ENCODE assay signal across 34 mouse cellular contexts in the genomic region with DNA sequence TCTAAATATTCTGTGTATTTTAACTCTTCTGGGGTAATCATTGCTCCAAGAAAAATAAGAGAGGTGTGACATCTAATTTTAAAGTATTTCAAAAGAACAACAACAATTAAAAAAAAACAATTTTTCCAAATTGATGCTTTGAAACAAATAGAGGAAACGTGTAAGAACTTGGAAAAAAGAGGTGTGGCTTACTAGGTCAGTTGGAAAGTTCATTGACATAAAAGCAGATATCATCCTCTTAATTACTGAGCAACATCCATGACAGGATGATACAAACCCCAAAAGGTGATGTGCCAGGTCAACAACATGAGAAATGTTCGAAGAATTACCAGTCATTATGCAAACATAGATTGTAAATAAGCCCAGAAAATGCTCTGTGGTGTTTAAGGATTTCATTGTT. TPM values are rescaled to one million over a fixed set of nuclear protein-coding genes. Genes with fewer than 3 reads are reported as not detected.
"Had no signal": no experiment of that assay in that cellular context is flagged by ENCODE, and none has a peak within 500 bp of the region (broad histone marks: within the 10 kb centered on the region; RNA-seq: fewer than 3 reads in every experiment).

TSS of gene Gm16485 (plus strand) at position 301 of the 400 bp plus-strand sequence.

- H3K27me3 ChIP-seq: forebrain, embryonic 15.5 days; heart, embryonic 13.5 days; heart, embryonic 15.5 days; hindbrain, embryonic 13.5 days; hindbrain, embryonic 15.5 days; kidney, embryonic 15.5 days; limb, embryonic 13.5 days; limb, embryonic 15.5 days; liver, embryonic 13.5 days; liver, embryonic 15.5 days had no signal

- DNase-seq: forebrain, postnatal 0 days; gastrocnemius, postnatal 14 days; gastrocnemius, postnatal 36 days; heart, adult 11 months; heart, adult 2 months; heart, postnatal 14 days; heart, postnatal 36 days; kidney, adult 11 months; kidney, adult 2 months; kidney, adult 9 months; kidney, postnatal 14 days; kidney, postnatal 36 days; layer of hippocampus, adult 9-11 months; layer of hippocampus, postnatal 36 days; liver, embryonic 13.5 days; lung, adult 18-20 months had no signal

- H3K4me2 ChIP-seq: forebrain, embryonic 15.5 days; heart, embryonic 11.5 days; heart, embryonic 13.5 days; heart, embryonic 15.5 days; hindbrain, embryonic 13.5 days; hindbrain, embryonic 15.5 days; kidney, embryonic 15.5 days; limb, embryonic 13.5 days; limb, embryonic 15.5 days; liver, embryonic 13.5 days; liver, embryonic 15.5 days had no signal

- H3K4me3 ChIP-seq: forebrain, embryonic 15.5 days; heart, adult 2 months; heart, embryonic 13.5 days; heart, embryonic 15.5 days; hindbrain, embryonic 13.5 days; hindbrain, embryonic 15.5 days; kidney, embryonic 15.5 days; limb, embryonic 13.5 days; limb, embryonic 15.5 days; liver, embryonic 13.5 days; liver, embryonic 15.5 days had no signal

- ATAC-seq: forebrain, embryonic 15.5 days; forebrain, postnatal 0 days; hindbrain, postnatal 0 days; intestine, embryonic 16.5 days had no signal

- H3K36me3 ChIP-seq: forebrain, embryonic 15.5 days; heart, embryonic 13.5 days; heart, embryonic 15.5 days; hindbrain, embryonic 13.5 days; hindbrain, embryonic 15.5 days; kidney, embryonic 15.5 days; limb, embryonic 13.5 days; limb, embryonic 15.5 days; liver, embryonic 13.5 days; liver, embryonic 15.5 days had no signal

- H3K4me1 ChIP-seq: forebrain, embryonic 15.5 days; heart, embryonic 13.5 days; heart, embryonic 15.5 days; hindbrain, embryonic 13.5 days; hindbrain, embryonic 15.5 days; kidney, embryonic 15.5 days; limb, embryonic 13.5 days; limb, embryonic 15.5 days; liver, embryonic 13.5 days; liver, embryonic 15.5 days had no signal

- H3K27ac ChIP-seq: forebrain, embryonic 15.5 days; heart, adult 2 months; heart, embryonic 13.5 days; heart, embryonic 15.5 days; hindbrain, embryonic 13.5 days; hindbrain, embryonic 15.5 days; hindbrain, postnatal 0 days; kidney, embryonic 15.5 days; kidney, postnatal 0 days; limb, embryonic 13.5 days; limb, embryonic 15.5 days; liver, embryonic 13.5 days; liver, embryonic 15.5 days had no signal

- H3K9me3 ChIP-seq: forebrain, embryonic 15.5 days; heart, embryonic 13.5 days; heart, embryonic 15.5 days; hindbrain, embryonic 13.5 days; hindbrain, embryonic 15.5 days; kidney, embryonic 15.5 days; limb, embryonic 13.5 days; limb, embryonic 15.5 days; liver, embryonic 13.5 days; liver, embryonic 15.5 days had no signal

- H3K9ac ChIP-seq: forebrain, embryonic 15.5 days; forebrain, postnatal 0 days; heart, embryonic 13.5 days; heart, embryonic 15.5 days; hindbrain, embryonic 13.5 days; hindbrain, embryonic 15.5 days; kidney, embryonic 15.5 days; limb, embryonic 13.5 days; limb, embryonic 15.5 days; liver, embryonic 13.5 days; liver, embryonic 15.5 days had no signal

RNA-seq across cellular contexts. Expression of gene Gm16485, which starts in this region (rescaled TPM):
- total RNA-seq: gastrocnemius, adult 18-20 months; gastrocnemius, postnatal 14 days; gastrocnemius, postnatal 36 days; heart, adult 2 months; heart, postnatal 14 days; heart, postnatal 36 days; liver, adult 2 months had no signal
- polyA plus RNA-seq: gonadal fat pad, adult 2 months; heart, adult 2 months; heart, embryonic 11.5 days; heart, embryonic 13.5 days; heart, embryonic 15.5 days; heart, postnatal 0 days; limb, embryonic 11.5 days; liver, adult 2 months; liver, embryonic 13.5 days; liver, embryonic 15.5 days had no signal
